Mouse (Mus musculus) megakaryocyte-erythroid progenitor cell, adult 5-6 weeks (primary cell): Measurements from ENCODE around the gene Trpv3. TPM values are rescaled to one million over a fixed set of nuclear protein-coding genes. Genes with fewer than 3 reads are reported as not detected.
"Not testable (repeated sequence)": the region's sequence is repeated elsewhere in the genome, so short reads cannot be mapped to it uniquely, and the experiment has no call there.

ENCODE experiments used
- ATAC-seq: replicated peaks from 2 replicates; pipeline ENCODE4 v1.8.0; 2016; ENCODE audit warnings: mild to moderate bottlenecking, inconsistent platforms; ENCODE audit not compliant: severe bottlenecking, poor library complexity, low FRiP score, low TSS enrichment
- total RNA-seq, 2 experiments: library from RNA; stranded (forward) in 1 of 2; stranded (reverse) in 1 of 2; fragments of 200-1000, 215-1000 nt in 1 of 2; fragments of >200 nt in 1 of 2; fragmentation: Nextera tagmentation in 1 of 2; gene quantifications; 2 replicates each; pipeline ENCODE4 v1.2.3; 2014 to 2017

Trpv3 gene
- total RNA-seq, 2 experiments from 2014 or later = not detected

DNA sequence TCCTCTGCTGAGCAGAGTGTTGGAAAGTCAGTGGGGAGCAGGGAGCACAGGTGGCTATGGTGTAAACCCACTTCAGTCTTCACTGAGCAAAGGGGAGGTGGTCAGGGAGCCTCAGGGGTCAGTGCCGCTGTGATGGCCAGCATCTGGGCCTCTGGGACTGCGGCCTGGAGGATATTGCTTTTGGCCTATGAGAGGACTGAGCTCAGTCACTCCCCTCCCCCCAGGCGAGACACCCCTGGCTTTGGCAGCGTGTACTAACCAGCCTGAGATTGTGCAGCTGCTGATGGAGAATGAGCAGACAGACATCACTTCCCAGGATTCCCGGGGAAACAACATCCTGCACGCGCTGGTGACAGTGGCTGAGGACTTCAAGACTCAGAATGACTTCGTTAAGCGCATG is 16.2 kb downstream of the Trpv3 start:
- no peak for ATAC-seq

DNA sequence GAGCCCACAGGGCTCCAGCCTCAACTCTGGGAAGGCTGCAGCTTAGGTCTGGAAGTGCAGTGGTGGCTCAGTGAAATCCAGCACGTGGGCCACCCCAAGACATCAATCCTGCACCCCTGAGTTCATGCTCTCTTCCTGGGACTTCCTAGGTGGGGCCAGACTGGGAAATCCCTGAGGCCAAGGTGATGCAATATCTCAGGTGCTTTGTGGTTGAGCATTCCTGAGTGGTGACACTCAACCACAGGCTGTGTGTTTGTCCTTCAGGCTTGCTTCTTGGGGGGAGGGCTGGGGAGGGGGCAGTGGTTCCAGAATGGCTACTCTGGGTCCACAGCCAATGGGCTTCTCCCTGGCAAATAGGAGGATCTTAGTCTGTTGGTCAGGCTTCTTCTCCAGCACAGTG is 16.7 kb downstream of the Trpv3 start:
- no peak for ATAC-seq

DNA sequence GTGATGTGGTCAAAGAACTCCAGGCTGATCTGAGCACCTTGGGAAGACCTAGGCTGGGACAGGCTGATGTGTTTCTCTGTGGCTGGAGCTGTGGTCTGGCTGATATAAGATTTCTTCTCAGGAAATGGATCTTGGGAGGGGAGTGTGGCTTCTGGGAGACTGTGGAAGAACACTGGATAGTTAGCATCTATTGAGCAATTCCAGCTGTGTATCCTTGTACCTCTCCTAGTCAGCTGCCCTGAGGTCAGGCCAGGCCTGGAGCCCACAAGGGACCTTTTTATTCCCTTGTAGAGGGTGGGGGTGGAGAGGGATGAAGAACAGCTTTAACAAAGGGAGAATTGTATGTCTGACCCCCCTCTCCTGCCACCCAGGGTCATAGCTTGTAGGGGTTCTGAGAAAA is 17.2 kb downstream of the Trpv3 start:
- no peak for ATAC-seq

DNA sequence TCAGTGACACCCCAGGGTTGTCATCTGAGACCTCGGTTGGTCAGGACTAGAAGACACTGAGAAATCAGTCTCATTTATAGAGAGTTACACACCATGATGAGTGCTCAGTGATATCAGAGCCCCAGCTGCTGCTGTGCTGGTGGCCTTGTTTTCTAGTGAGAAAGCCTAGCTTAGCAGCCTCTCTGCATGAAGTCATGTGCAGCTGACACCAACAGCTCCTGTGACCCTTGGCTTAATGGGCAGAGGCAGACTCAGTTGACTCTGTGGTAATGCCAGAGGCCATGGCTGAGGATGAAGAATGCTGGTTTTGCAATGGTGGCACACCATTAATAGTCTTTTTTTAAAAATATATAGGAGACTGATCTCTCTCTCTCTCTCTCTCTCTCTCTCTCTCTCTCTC is 22.4 kb downstream of the Trpv3 start:
- ATAC-seq = no peak

DNA sequence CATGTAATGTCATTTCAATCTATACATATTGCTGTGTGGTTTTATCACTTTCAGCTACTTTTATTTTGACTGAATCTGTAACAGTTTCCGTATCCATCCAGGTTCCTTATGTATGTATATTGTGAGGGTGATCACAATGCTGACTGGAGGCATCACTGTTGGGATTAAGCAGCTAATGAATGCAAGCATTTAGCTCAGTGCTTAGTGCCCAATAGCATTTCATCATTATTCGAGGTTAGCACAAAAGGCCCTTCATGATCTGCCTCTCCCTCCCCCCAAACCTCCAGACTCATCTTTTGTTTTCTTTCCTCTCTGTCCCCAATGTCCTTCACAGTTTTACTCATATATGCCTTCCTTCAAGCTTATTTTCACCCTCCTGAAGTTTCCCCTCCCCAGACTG is 35.9 kb downstream of the Trpv3 start:
- no peak for ATAC-seq

DNA sequence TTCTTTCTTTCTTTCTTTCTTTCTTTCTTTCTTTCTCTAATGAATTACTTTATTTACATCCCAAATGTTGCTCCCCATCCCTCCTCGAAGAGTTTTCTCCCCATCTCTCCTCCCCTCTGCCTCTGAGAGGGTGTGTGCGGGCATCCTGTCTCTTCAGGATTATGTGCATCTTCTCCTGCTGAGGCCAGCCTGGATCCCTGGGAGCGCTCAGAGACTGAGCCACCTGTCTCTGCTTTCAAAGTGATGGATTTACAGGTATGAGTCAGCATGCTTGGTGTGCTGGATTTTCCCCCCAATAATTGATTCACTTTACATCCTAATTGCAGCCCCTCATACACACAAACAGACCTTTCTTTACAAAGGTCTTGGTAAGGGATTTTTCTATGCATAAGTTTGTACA is 48.8 kb downstream of the Trpv3 start:
- ATAC-seq = no peak

DNA sequence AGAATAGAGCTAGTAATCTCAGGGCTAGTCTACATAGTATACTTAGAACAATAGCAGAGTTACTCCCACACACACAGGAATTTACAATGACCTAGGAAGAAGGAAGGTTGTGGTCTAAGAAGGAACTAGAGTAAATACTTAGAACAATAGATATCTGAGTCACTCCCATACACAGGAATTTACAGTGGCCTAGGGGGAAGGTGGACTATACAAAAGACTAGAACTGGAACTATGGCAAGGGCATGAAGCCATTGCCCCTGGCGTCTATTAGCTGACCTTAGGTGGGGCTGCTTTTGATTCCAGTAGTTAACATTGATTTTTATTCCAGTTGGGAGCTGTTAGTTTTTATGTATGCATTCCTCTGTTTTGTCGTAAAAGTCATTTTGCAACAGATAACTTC is 51.4 kb downstream of the Trpv3 start:
- ATAC-seq = not testable (repeated sequence)

DNA sequence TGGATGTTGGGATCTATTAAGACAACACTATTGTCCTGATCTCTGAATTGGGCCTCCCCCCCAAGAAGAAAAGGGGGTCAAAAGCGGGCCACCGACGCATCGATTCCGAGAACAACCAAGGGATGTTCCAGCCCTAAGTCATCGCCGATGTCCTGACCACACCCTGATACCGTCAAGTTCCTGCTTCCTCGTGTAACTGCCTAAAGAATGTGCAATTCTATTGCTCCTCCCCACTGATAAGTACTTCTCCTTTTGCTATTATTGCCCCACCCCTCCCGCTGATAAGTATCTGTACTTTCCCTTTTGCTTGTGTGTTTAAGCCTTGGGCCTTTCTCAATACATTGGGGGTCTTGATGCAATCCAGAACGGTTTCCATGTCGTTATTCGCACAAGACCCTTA is 53.9 kb downstream of the Trpv3 start:
- ATAC-seq = not testable (repeated sequence)

DNA sequence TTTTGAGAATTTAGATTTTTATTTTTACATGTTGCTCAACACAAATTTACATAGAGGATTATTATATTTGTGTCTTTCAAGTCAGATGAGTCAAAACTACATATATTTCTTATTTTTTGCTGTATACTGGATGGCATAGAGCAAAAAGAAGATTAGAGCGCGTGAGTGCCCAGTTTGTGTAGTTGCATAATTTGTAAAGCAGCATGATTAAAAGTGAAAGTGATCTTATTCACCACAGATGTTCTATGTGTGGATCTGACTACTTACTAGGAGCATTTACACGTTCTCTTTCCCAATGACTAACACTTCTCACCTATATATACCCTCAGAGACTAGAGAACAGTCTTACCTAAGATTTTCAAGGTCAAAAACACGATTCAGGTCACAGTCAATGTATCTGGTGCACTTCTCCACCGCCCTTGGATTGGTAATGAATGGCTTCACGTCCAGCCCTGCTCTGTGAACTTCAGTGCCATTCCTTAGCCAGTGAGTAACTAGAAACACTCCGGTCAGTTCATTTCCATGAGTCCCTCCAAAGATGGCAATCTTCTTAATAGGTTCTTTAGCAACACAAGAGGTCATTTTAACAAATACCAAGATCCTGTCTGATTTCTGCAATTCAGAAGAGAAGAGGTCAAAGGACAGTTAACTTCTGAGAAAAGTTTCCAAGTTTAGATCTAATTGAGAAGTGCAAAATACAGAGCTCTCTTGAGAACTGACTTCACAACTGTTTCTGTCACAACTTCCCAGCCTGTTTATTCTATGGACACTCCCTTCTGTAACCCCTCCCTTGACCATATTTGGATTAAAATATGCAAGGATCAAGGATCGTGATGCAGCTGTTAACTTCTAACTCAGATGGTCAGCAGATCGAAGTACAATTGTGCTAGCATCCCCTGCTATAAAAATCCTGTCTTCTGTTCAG is 57.0 kb downstream of the Trpv3 start:
- no peak; the same call in 1 of the 2 replicates for ATAC-seq

DNA sequence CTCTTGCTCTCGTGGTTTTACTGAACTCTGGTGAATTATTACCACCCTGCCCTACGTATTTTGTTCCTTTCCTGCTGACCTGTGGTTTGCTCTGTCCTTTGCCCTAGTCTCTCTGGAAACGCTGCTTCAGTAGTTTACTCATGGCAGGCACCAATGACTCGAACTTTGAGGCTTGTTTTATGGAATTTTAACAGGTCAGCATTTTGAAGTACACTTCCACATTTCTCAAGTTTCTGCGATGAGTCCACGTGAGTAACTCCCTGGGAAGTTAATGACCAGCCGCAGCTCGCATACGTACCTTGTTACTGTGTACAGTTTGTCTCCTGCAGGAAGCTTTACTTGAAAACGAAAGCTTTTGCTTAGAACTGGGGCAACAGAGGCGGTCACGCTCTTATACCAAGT is 59.3 kb downstream of the Trpv3 start:
- no peak for ATAC-seq

DNA sequence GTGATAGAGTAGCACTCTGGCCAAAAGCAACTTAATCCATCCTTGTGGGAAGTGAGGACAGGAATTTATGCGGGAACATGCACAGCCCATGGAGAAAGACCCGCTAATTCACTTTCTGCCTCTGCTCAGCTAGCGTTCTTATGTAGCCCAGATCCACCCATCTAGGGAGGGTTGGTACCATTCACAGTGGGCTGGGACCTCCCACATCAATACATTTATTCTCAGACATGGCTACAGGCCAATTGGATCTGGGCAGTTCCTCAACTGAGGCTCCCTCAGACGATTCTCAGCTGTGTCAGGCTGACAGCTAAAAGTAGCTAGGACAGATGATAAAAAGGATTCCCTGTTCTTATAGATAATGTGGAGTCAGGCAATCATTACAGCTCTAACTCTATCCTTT is 60.2 kb downstream of the Trpv3 start:
- no peak for ATAC-seq

DNA sequence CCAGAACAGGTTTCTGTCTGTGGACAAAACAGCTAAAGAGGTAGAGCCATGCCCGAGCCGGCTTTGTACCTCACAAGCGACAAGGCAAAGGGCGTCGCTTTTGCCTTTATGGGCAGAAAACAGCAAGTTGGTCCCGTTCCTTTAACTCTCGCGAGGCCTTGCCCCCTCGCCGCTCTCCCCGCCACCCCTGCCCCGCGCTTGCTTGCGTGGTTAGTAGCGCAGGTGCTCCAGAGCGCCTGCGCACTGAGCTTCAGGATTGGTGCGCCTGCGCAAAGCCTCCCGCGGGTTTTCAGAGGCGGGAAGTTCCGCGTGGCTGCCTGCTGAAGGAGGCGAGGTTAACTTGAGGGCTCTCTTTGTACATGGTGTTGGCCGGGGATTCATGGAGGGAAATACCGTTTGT is 62.3 kb downstream of the Trpv3 start, which contains the start of the genes Aspa, Gm49340 and Spata22:
Gene Aspa (minus strand): TSS at position 155 of the 400 bp plus-strand sequence.
Gene Gm49340 (plus strand): TSS at position 300 of the 400 bp plus-strand sequence.
Gene Spata22 (plus strand): TSS at position 300 of the 400 bp plus-strand sequence.
- ATAC-seq = no peak

DNA sequence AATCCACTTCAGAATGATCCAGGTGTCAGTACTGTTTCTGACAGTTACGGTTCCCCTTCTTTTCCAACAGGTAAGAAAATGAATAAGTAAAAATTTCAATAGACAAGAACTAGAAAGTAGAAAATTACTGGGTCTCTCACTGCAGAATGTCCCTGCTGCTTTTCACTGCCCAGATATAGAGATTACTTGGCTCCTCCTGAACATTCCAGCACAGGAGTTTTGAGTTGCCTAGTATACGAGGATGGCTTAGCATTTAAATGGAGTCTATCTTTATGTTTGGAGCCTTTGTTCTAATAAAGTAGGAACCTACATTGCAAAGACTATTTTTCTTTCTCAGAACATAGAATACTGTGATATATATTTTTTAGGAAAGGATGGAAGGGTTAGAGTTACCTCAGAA is 66.2 kb downstream of the Trpv3 start:
- ATAC-seq = no peak

DNA sequence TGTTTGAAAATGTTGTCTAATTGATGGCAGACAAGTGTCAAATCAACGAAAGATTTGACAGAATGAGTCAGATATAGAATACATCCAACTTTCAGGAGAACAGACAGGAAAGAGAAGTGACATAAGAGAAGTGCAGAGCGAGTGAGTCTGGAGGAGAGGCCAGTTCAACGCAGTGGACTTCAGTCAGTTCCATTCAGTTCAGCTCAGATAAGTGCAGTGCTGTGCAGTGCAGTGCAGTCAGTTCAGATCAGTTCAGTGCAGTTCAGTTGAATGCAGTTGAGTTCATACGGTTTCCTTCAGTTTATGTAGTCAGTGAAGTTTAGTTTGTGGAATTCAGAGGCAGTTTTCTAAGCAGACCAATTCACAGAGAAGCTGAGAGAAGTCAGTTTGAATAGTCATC is 69.7 kb downstream of the Trpv3 start:
- ATAC-seq = no peak

Other genes starting within 250 kb of the Trpv3 start
- gene Camkk1, start 248.4 kb upstream of the Trpv3 start, total RNA-seq (2014; fragmentation: Nextera tagmentation) = 0.12 and 0.28 TPM in 2 replicates
- gene Camkk1, start 248.4 kb upstream of the Trpv3 start, total RNA-seq (2017) = 0.53 TPM in 1 of 2 replicates, not detected in the other
- gene Ncbp3, start 219.6 kb upstream of the Trpv3 start, total RNA-seq (2014; fragmentation: Nextera tagmentation) = 12.5 and 12.7 TPM in 2 replicates
- 16.4 and 19.1 TPM in 2 replicates for gene Ncbp3, start 219.6 kb upstream of the Trpv3 start, total RNA-seq (2017)
- gene Itgae, start 176.8 kb upstream of the Trpv3 start, total RNA-seq (2014; fragmentation: Nextera tagmentation) = 0.17 and 0.20 TPM in 2 replicates
- not detected in 2 replicates for gene Itgae, start 176.8 kb upstream of the Trpv3 start, total RNA-seq (2017)
- 10.9 and 14.4 TPM in 2 replicates for gene Haspin, start 129.1 kb upstream of the Trpv3 start, total RNA-seq (2014; fragmentation: Nextera tagmentation)
- 12.8 and 14.8 TPM in 2 replicates for gene Haspin, start 129.1 kb upstream of the Trpv3 start, total RNA-seq (2017)
- gene P2rx5, start 107.0 kb upstream of the Trpv3 start, total RNA-seq (2014; fragmentation: Nextera tagmentation) = 1.7 TPM in 1 of 2 replicates, not detected in the other
- gene P2rx5, start 107.0 kb upstream of the Trpv3 start, total RNA-seq (2017) = not detected in 2 replicates
- 77.1 and 79.8 TPM in 2 replicates for gene Emc6, start 90.4 kb upstream of the Trpv3 start, total RNA-seq (2014; fragmentation: Nextera tagmentation)
- 34.1 and 53.7 TPM in 2 replicates for gene Emc6, start 90.4 kb upstream of the Trpv3 start, total RNA-seq (2017)
- gene Tax1bp3, start 90.3 kb upstream of the Trpv3 start, total RNA-seq (2014; fragmentation: Nextera tagmentation) = 3.8 and 5.6 TPM in 2 replicates
- 1.2 and 5.5 TPM in 2 replicates for gene Tax1bp3, start 90.3 kb upstream of the Trpv3 start, total RNA-seq (2017)
- 12.0 and 13.2 TPM in 2 replicates for gene Ctns, start 68.3 kb upstream of the Trpv3 start, total RNA-seq (2014; fragmentation: Nextera tagmentation)
- gene Ctns, start 68.3 kb upstream of the Trpv3 start, total RNA-seq (2017) = 4.0 and 9.5 TPM in 2 replicates
- gene Shpk, start 67.9 kb upstream of the Trpv3 start, total RNA-seq (2014; fragmentation: Nextera tagmentation) = 2.5 and 8.5 TPM in 2 replicates
- 0.80 and 3.3 TPM in 2 replicates for gene Shpk, start 67.9 kb upstream of the Trpv3 start, total RNA-seq (2017)
- not detected in 2 replicates for gene Trpv1, start 33.1 kb upstream of the Trpv3 start, total RNA-seq (2014; fragmentation: Nextera tagmentation)
- not detected in 2 replicates for gene Trpv1, start 33.1 kb upstream of the Trpv3 start, total RNA-seq (2017)
- not detected in 2 replicates for gene Aspa, start 62.2 kb downstream of the Trpv3 start, total RNA-seq (2014; fragmentation: Nextera tagmentation)
- 3.0 and 10.2 TPM in 2 replicates for gene Aspa, start 62.2 kb downstream of the Trpv3 start, total RNA-seq (2017)
- gene Gm49340, start 62.4 kb downstream of the Trpv3 start, total RNA-seq (2014; fragmentation: Nextera tagmentation) = not detected in 2 replicates
- not detected in 2 replicates for gene Gm49340, start 62.4 kb downstream of the Trpv3 start, total RNA-seq (2017)
- gene Spata22, start 62.4 kb downstream of the Trpv3 start, total RNA-seq (2014; fragmentation: Nextera tagmentation) = not detected in 2 replicates
- gene Spata22, start 62.4 kb downstream of the Trpv3 start, total RNA-seq (2017) = not detected in 2 replicates
- not detected in 2 replicates for gene Olfr20, start 83.4 kb downstream of the Trpv3 start, total RNA-seq (2014; fragmentation: Nextera tagmentation)
- not detected in 2 replicates for gene Olfr20, start 83.4 kb downstream of the Trpv3 start, total RNA-seq (2017)
- gene Olfr376, start 103.9 kb downstream of the Trpv3 start, total RNA-seq (2014; fragmentation: Nextera tagmentation) = not detected in 2 replicates
- not detected in 2 replicates for gene Olfr376, start 103.9 kb downstream of the Trpv3 start, total RNA-seq (2017)
- not detected in 2 replicates for gene Olfr1, start 132.2 kb downstream of the Trpv3 start, total RNA-seq (2014; fragmentation: Nextera tagmentation)
- not detected in 2 replicates for gene Olfr1, start 132.2 kb downstream of the Trpv3 start, total RNA-seq (2017)
- gene Olfr378, start 161.1 kb downstream of the Trpv3 start, total RNA-seq (2014; fragmentation: Nextera tagmentation) = not detected in 2 replicates
- not detected in 2 replicates for gene Olfr378, start 161.1 kb downstream of the Trpv3 start, total RNA-seq (2017)
- not detected in 2 replicates for gene Olfr380, start 190.1 kb downstream of the Trpv3 start, total RNA-seq (2014; fragmentation: Nextera tagmentation)
- gene Olfr380, start 190.1 kb downstream of the Trpv3 start, total RNA-seq (2017) = not detected in 2 replicates
- not detected in 2 replicates for gene Olfr381, start 224.2 kb downstream of the Trpv3 start, total RNA-seq (2014; fragmentation: Nextera tagmentation)
- gene Olfr381, start 224.2 kb downstream of the Trpv3 start, total RNA-seq (2017) = not detected in 2 replicates
- not detected in 2 replicates for gene Olfr382, start 249.8 kb downstream of the Trpv3 start, total RNA-seq (2014; fragmentation: Nextera tagmentation)
- gene Olfr382, start 249.8 kb downstream of the Trpv3 start, total RNA-seq (2017) = not detected in 2 replicates